Comparison of ENCODE assay signal across 19 mouse cellular contexts in the genomic region with DNA sequence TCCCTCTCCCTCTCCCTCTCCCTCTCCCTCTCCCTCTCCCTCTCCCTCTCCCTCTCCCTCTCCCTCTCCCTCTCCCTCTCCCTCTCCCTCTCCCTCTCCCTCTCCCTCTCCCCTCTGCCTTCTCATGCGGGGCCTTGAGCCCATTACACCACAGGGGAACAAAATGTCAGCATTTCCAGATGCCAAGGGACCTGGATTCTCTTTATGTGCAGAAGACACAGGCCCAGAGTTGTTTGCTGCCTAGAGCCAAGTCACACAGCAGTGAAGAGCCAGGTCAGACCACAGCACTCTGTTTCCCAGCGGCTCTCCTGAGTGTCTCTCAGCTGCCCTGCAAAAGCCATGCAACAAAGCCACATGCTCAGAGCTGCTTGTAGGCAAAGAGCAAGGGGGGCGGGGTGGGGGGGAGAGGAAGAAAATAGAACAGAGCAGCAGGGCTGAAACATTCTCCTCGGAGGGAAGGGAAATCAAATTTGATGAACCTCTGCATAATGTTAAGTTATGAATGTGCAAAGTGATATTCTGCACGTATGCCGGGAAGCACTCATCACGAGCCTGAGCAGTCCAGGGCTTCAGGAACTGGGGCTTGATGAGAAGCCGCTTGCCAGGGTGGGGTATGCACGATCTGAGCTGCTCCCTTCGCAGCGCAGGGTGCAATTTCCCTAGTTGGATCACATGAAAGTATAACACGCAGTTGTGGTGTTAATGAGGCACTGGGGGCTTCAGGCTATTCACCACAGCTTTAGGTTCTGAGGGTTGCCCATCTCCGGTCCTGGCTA.
DNase-seq lines count a peak whose midpoint lies in the region; ATAC-seq and TF ChIP-seq lines count a peak whose summit lies in the region.
"Had no signal": no experiment of that assay in that cellular context is flagged by ENCODE, and none has a peak within 500 bp of the region (broad histone marks: within the 10 kb centered on the region; RNA-seq: fewer than 3 reads in every experiment).

No protein-coding gene starts in this region.

- peak; percentile 35 for DNase-seq in adrenal gland, postnatal 14 days
- no peak for DNase-seq in adrenal gland, postnatal 4 days (ENCODE audit: low spot score in 2 of 2)
- peak; percentile 70 for DNase-seq in brain, adult 2 months (ENCODE audit: low read depth, low spot score)
- DNase-seq in midbrain, embryonic 14.5 days = peak; percentile 31
- DNase-seq in kidney, postnatal 25 days = no peak
- DNase-seq: cerebellum, adult 9-10 months; gastrocnemius, postnatal 36 days; lung, embryonic 14.5 days; lung, postnatal 4 days; thymus, adult 18-20 months had no signal

- no peaks in the 10 kb centered on the region for H3K27me3 ChIP-seq in heart, embryonic 16.5 days (ENCODE audit: control insufficient read depth, insufficient read depth, low read length)
- no peaks in the 10 kb centered on the region for H3K27me3 ChIP-seq in heart, embryonic 12.5 days (replicated peaks)
- no peaks in the 10 kb centered on the region for H3K27me3 ChIP-seq in midbrain, embryonic 14.5 days (ENCODE audit: control insufficient read depth, insufficient read depth, low read length)
- no peaks in the 10 kb centered on the region for H3K27me3 ChIP-seq in intestine, postnatal 0 days (replicated peaks; ENCODE audit: control insufficient read depth, insufficient read depth, low read length)
- H3K27me3 ChIP-seq: embryonic facial prominence, embryonic 13.5 days; intestine, embryonic 15.5 days; kidney, embryonic 15.5 days had no signal

- no peaks in the 10 kb centered on the region for H3K36me3 ChIP-seq in heart, embryonic 16.5 days (ENCODE audit: control insufficient read depth, insufficient read depth)
- H3K36me3 ChIP-seq in heart, embryonic 12.5 days = no peaks in the 10 kb centered on the region
- H3K36me3 ChIP-seq in midbrain, embryonic 14.5 days (ENCODE audit: control insufficient read depth, insufficient read depth, low read length) = no peaks in the 10 kb centered on the region
- H3K36me3 ChIP-seq in intestine, postnatal 0 days (ENCODE audit: control insufficient read depth, insufficient read depth) = no peaks in the 10 kb centered on the region
- H3K36me3 ChIP-seq: embryonic facial prominence, embryonic 13.5 days; intestine, embryonic 15.5 days; kidney, embryonic 15.5 days; limb, embryonic 10.5 days; liver, embryonic 12.5 days had no signal

- no peak overlapping the region for H3K9ac ChIP-seq in heart, embryonic 16.5 days (ENCODE audit: low read length)
- no peak overlapping the region for H3K9ac ChIP-seq in heart, embryonic 12.5 days
- H3K9ac ChIP-seq in midbrain, embryonic 14.5 days (replicated peaks; ENCODE audit: low read length) = no peak overlapping the region
- H3K9ac ChIP-seq in intestine, postnatal 0 days (ENCODE audit: low read depth, low read length) = no peak overlapping the region
- H3K9ac ChIP-seq: embryonic facial prominence, embryonic 13.5 days; intestine, embryonic 15.5 days; kidney, embryonic 15.5 days; liver, embryonic 12.5 days; lung, embryonic 14.5 days had no signal

- H3K4me2 ChIP-seq in heart, embryonic 16.5 days (ENCODE audit: low read depth, low read length) = peak overlapping the region; percentile 30; the same call in 1 of the 2 replicates
- no peak overlapping the region for H3K4me2 ChIP-seq in heart, embryonic 12.5 days
- no peak overlapping the region for H3K4me2 ChIP-seq in midbrain, embryonic 14.5 days (ENCODE audit: low read length)
- no peak overlapping the region for H3K4me2 ChIP-seq in intestine, postnatal 0 days (replicated peaks; ENCODE audit: low read depth)
- H3K4me2 ChIP-seq: embryonic facial prominence, embryonic 13.5 days; intestine, embryonic 15.5 days; kidney, embryonic 15.5 days; liver, embryonic 12.5 days; lung, embryonic 14.5 days had no signal

- no peak for ATAC-seq in heart, embryonic 16.5 days (replicated peaks; ENCODE audit: extremely low read depth, insufficient read depth, low FRiP score)
- ATAC-seq in heart, embryonic 12.5 days (ENCODE audit: insufficient number of reproducible peaks, low FRiP score) = no peak
- no peak for ATAC-seq in midbrain, embryonic 14.5 days (ENCODE audit: low FRiP score, low TSS enrichment)
- ATAC-seq in intestine, postnatal 0 days = no peak
- ATAC-seq: liver, embryonic 12.5 days had no signal

- H3K4me1 ChIP-seq in heart, embryonic 16.5 days (ENCODE audit: control insufficient read depth, insufficient read depth, low read length) = peaks cover 18% of the 10 kb centered on the region
- peaks cover 29% of the 10 kb centered on the region for H3K4me1 ChIP-seq in heart, embryonic 12.5 days (replicated peaks)
- no peaks in the 10 kb centered on the region; the same call in 1 of the 2 replicates for H3K4me1 ChIP-seq in midbrain, embryonic 14.5 days (ENCODE audit: control insufficient read depth, insufficient read depth, low read length)
- no peaks in the 10 kb centered on the region for H3K4me1 ChIP-seq in intestine, postnatal 0 days (replicated peaks; ENCODE audit: control insufficient read depth, insufficient read depth, low read length)
- H3K4me1 ChIP-seq: intestine, embryonic 15.5 days; liver, embryonic 12.5 days had no signal

- no peak overlapping the region for H3K4me3 ChIP-seq in heart, embryonic 16.5 days (ENCODE audit: low read length)
- no peak overlapping the region for H3K4me3 ChIP-seq in heart, embryonic 12.5 days
- no peak overlapping the region for H3K4me3 ChIP-seq in midbrain, embryonic 14.5 days (replicated peaks; ENCODE audit: low read depth, low read length)
- no peak overlapping the region for H3K4me3 ChIP-seq in intestine, postnatal 0 days (ENCODE audit: low read depth, low read length)
- H3K4me3 ChIP-seq: embryonic facial prominence, embryonic 13.5 days; intestine, embryonic 15.5 days; kidney, embryonic 15.5 days; layer of hippocampus, adult 2 months; limb, embryonic 10.5 days; liver, embryonic 12.5 days had no signal

- no peak for TF ChIP-seq CTCF in intestine, postnatal 0 days (IDR thresholded peaks at IDR 0.05; ENCODE audit: low read depth)

- WGBS in heart, embryonic 16.5 days = 40% methylated on average over 13 of the region's 13 CpGs
- WGBS in heart, embryonic 12.5 days = 55% methylated on average over 13 of the region's 13 CpGs
- 54% methylated on average over 13 of the region's 13 CpGs for WGBS in midbrain, embryonic 14.5 days
- WGBS in intestine, postnatal 0 days = 70% methylated on average over 13 of the region's 13 CpGs

- no peak overlapping the region; the same call in 1 of the 2 replicates for H3K27ac ChIP-seq in heart, embryonic 16.5 days (ENCODE audit: low read length)
- H3K27ac ChIP-seq in heart, embryonic 12.5 days (ENCODE audit: poor library complexity, severe bottlenecking) = no peak overlapping the region
- H3K27ac ChIP-seq in midbrain, embryonic 14.5 days (replicated peaks; ENCODE audit: low read depth, low read length) = no peak overlapping the region
- no peak overlapping the region for H3K27ac ChIP-seq in intestine, postnatal 0 days (ENCODE audit: low read depth, low read length)
- H3K27ac ChIP-seq: embryonic facial prominence, embryonic 13.5 days; intestine, embryonic 15.5 days; kidney, embryonic 15.5 days; layer of hippocampus, adult 2 months; limb, embryonic 10.5 days; liver, embryonic 12.5 days had no signal

- no peaks in the 10 kb centered on the region for H3K9me3 ChIP-seq in heart, embryonic 16.5 days (replicated peaks; ENCODE audit: control insufficient read depth, low read length)
- H3K9me3 ChIP-seq in heart, embryonic 12.5 days (replicated peaks) = 0 out of 2 replicates have a peak, but pooled peaks cover 6% of the 10 kb centered on the region
- no peaks in the 10 kb centered on the region for H3K9me3 ChIP-seq in midbrain, embryonic 14.5 days (ENCODE audit: control insufficient read depth, low read length)
- no peaks in the 10 kb centered on the region for H3K9me3 ChIP-seq in intestine, postnatal 0 days (ENCODE audit: control insufficient read depth)
- H3K9me3 ChIP-seq: embryonic facial prominence, embryonic 13.5 days; intestine, embryonic 15.5 days; kidney, embryonic 15.5 days; limb, embryonic 10.5 days; liver, embryonic 12.5 days had no signal

Comparison
In these comparisons a context has a peak if more than half of its experiments do, and no peak if none do; other contexts are left out.
1. DNase-seq: peak in adrenal gland, postnatal 14 days (single experiment), brain, adult 2 months (single experiment) and midbrain, embryonic 14.5 days (single experiment); none in adrenal gland, postnatal 4 days (0 of 2) and kidney, postnatal 25 days (0 of 2).